Comparison of ENCODE assay signal across 10 mouse cellular contexts in the genomic region with DNA sequence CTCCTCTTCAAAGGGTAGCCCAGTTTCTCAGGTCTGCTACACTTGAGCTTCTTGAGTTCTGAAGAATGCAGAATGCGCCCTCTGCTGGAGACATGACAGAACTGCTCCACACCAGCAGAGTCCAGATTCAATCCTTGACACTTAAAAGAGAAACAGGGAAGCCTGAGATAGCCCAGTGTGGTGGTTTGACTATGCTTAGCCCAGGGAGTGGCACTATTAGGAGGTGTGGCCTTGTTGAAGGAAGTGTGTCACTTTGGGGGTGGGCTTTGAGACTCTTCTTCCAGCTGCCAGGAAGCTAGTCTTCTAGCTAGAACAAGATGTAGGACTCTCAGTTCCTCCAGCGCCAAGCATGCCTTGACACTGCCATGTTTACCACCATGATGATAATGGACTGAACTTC. TPM values are rescaled to one million over a fixed set of nuclear protein-coding genes. Genes with fewer than 3 reads are reported as not detected.
DNase-seq lines count a peak whose midpoint lies in the region; ATAC-seq lines count a peak whose summit lies in the region.
"Had no signal": no experiment of that assay in that cellular context is flagged by ENCODE, and none has a peak within 500 bp of the region (broad histone marks: within the 10 kb centered on the region; RNA-seq: fewer than 3 reads in every experiment).

No protein-coding gene starts in this region.

- peak; percentile 78 for DNase-seq in kidney, adult 18-20 months
- peak; percentile 81 for DNase-seq in WW6 (ENCODE audit: low read depth, low spot score)
- peak; percentile 59 to 75 for DNase-seq in cerebellum, postnatal 4 days (ENCODE audit: low spot score in 2 of 2)
- peak; percentile 87 for DNase-seq in heart, embryonic 10.5 days (ENCODE audit: low spot score)
- DNase-seq in left cerebral cortex, postnatal 10 days (ENCODE audit: extremely low spot score in 1 of 2, low spot score in 2 of 2), result peak; percentile 81 to 84
- peak; percentile 88 for DNase-seq in naive thymus-derived CD4-positive, alpha-beta T cell, adult 2 months (ENCODE audit: low read depth)
- DNase-seq in testis, postnatal 10 days (ENCODE audit: low spot score), result peak; percentile 84

- no peaks in the 10 kb centered on the region for H3K9me3 ChIP-seq in kidney, embryonic 15.5 days (replicated peaks)
- H3K9me3 ChIP-seq in heart, embryonic 10.5 days, result no peaks in the 10 kb centered on the region
- H3K9me3 ChIP-seq: neural tube, embryonic 12.5 days had no signal

- no peak for ATAC-seq in kidney, embryonic 15.5 days (replicated peaks; ENCODE audit: low FRiP score)

- H3K36me3 ChIP-seq in kidney, embryonic 15.5 days, result no peaks in the 10 kb centered on the region
- no peaks in the 10 kb centered on the region for H3K36me3 ChIP-seq in heart, embryonic 10.5 days
- H3K36me3 ChIP-seq: neural tube, embryonic 12.5 days had no signal

- peaks cover 21% of the 10 kb centered on the region for H3K4me1 ChIP-seq in kidney, embryonic 15.5 days
- peaks cover 19% of the 10 kb centered on the region for H3K4me1 ChIP-seq in heart, embryonic 10.5 days

- H3K9ac ChIP-seq in kidney, embryonic 15.5 days, result no peak overlapping the region
- H3K9ac ChIP-seq: neural tube, embryonic 12.5 days had no signal

- 46% methylated on average over 2 of the region's 2 CpGs for WGBS in kidney, embryonic 15.5 days
- 44% methylated on average over 2 of the region's 2 CpGs for WGBS in heart, embryonic 10.5 days

- no peak overlapping the region for H3K4me3 ChIP-seq in kidney, embryonic 15.5 days (replicated peaks)
- no peak overlapping the region for H3K4me3 ChIP-seq in heart, embryonic 10.5 days
- H3K4me3 ChIP-seq: neural tube, embryonic 12.5 days had no signal

- H3K27ac ChIP-seq in kidney, embryonic 15.5 days, result no peak overlapping the region
- H3K27ac ChIP-seq in heart, embryonic 10.5 days, result no peak overlapping the region
- H3K27ac ChIP-seq: neural tube, embryonic 12.5 days had no signal

- no peaks in the 10 kb centered on the region for H3K27me3 ChIP-seq in kidney, embryonic 15.5 days
- H3K27me3 ChIP-seq in heart, embryonic 10.5 days (ENCODE audit: insufficient read depth, poor library complexity, severe bottlenecking), result no peaks in the 10 kb centered on the region
- H3K27me3 ChIP-seq: neural tube, embryonic 12.5 days had no signal

- intact Hi-C loops in left cerebral cortex, postnatal 10 days (cut with DNase I), result no loop called here

- no peak overlapping the region for H3K4me2 ChIP-seq in kidney, embryonic 15.5 days
- H3K4me2 ChIP-seq: neural tube, embryonic 12.5 days had no signal

RNA-seq across cellular contexts. Expression of gene Tex44, which starts 3.9 kb away (rescaled TPM):
- polyA plus RNA-seq in kidney, embryonic 15.5 days (2015; fragmentation: Nextera tagmentation; extraction: Ambion mirVana), result not detected in 2 replicates
- polyA plus RNA-seq in heart, embryonic 10.5 days (2016; fragmentation: Nextera tagmentation; extraction: Ambion mirVana), result not detected in 2 replicates
- total RNA-seq in left cerebral cortex, postnatal 10 days (2021), result not detected
- total RNA-seq: gastrocnemius, adult 8-10 months had no signal
- polyA plus RNA-seq: neural tube, embryonic 12.5 days had no signal

RNA-seq across cellular contexts. Expression of gene Nmur1, which starts 4.0 kb away (rescaled TPM):
- 0.13 TPM in 1 of 2 replicates, not detected in the other for polyA plus RNA-seq in kidney, embryonic 15.5 days (2015; fragmentation: Nextera tagmentation; extraction: Ambion mirVana)
- polyA plus RNA-seq in heart, embryonic 10.5 days (2016; fragmentation: Nextera tagmentation; extraction: Ambion mirVana), result 0.10 TPM in 1 of 2 replicates, not detected in the other
- total RNA-seq in left cerebral cortex, postnatal 10 days (2021), result under 1 TPM in 1 of 2 experiments, not detected in 1; 0.63 TPM
- total RNA-seq: gastrocnemius, adult 8-10 months had no signal
